Mouse (Mus musculus) bone marrow macrophage, adult 2 months (primary cell): ENCODE measurements around the gene Egln3.

Experiments used
- CTCF ChIP-seq: IDR thresholded peaks from 2 replicates; pipeline ENCODE4 v1.5.1; 2012; ENCODE audit warnings: low read depth, mild to moderate bottlenecking, low read length, moderate library complexity
- POLR2A ChIP-seq: IDR thresholded peaks from 2 replicates; pipeline ENCODE4 v1.6.1; 2012; ENCODE audit warnings: mild to moderate bottlenecking, low read depth, low read length, borderline replicate concordance

- TF ChIP-seq CTCF (no peak), POLR2A (no peak)
Observed at GRCm38 (mm10) chr12:54243158-54243557, 39.5 kb upstream of the Egln3 start.
